Mouse (Mus musculus) monocyte, adult 59 days (primary cell): Measurements from ENCODE around the gene Hoxd9. TPM values are rescaled to one million over a fixed set of nuclear protein-coding genes. Genes with fewer than 3 reads are reported as not detected.

Experiments
- total RNA-seq, 2 experiments: library from RNA; stranded (reverse); gene quantifications; one replicate each; pipeline ENCODE4 v1.2.4; 2023

The Hoxd9 gene
- not detected for total RNA-seq

DNA sequence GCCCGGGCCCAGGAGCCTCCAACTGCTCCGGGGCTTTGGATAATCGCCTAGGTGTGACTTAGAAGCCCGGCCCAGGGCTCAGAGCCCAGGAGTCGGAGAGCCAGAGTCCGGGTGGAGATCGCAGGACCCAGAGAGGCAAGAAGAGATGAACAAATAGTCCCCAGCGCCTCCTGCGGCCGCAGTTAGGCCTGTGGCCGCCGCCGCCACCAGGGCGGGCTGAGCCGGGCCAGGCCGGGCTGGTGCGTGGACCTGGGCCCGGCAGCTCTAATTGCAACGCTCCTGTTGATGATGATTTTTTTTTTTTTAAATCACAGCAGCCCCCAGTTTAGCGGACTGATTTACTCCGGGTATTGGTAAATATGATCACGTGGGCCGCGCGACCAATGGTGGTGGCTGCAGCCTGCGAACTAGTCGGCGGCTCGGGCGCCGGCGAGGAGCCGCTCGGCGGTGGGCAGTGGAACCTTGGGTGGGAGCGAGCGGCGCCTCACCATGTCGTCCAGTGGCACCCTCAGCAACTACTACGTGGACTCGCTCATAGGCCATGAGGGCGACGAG is at the start of gene Hoxd9:
TSS of gene Hoxd9 (plus strand) at position 161 of the 555 bp plus-strand sequence.

DNA sequence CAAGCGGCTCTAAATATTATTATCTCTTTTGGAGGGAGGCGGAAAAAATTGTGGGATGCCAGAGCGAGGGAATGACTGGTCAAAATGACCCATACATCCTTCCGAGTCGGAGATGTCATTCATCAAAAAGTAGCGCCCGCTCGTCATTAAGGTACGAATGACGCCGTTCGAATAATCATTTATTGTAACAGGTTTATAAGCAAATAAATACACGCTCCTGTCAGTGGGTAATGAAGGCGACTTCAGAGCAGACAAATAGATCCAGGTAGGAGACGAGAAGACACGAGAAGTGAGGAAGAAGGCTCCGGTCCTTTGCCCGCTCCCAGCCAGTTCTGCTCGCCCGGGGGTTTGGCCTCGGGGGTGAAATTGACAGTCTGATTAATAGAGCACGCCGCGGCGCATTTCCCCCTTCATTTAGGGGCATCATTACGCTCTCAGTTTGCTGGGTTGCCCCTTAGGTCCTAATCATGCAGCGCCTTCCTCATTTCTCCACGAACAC is 38.0 kb upstream of the Hoxd9 start, which contains the start of gene Evx2:
TSS of gene Evx2 (minus strand) at position 51 of the 499 bp plus-strand sequence.

DNA sequence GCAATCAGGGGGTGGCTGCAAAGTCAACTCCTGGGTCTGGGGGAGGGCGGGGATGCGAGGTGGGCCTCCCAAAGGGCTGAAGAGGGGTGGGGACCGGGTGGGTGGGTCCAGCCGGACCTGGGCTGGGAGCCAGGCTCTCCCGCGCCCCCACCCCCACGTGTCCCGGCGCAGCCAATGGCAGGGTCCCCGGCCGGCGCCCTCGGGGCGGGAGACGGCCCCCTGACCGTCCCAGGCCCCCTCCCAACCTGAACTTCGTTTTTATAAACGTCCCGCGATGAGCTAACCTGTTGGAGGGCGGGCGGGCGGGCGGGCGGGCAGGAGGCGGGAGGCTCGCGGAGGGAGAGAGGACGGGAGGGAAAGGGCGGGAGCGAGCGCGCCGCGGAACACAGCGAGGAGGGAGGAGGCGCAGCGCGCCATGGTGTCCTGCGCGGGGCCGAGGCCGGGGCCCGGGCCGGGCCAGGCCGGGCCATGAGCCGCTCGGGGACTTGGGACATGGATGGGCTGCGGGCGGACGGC is 29.6 kb upstream of the Hoxd9 start, which contains the start of gene Hoxd13:
TSS of gene Hoxd13 (plus strand) at position 469 of the 516 bp plus-strand sequence.

DNA sequence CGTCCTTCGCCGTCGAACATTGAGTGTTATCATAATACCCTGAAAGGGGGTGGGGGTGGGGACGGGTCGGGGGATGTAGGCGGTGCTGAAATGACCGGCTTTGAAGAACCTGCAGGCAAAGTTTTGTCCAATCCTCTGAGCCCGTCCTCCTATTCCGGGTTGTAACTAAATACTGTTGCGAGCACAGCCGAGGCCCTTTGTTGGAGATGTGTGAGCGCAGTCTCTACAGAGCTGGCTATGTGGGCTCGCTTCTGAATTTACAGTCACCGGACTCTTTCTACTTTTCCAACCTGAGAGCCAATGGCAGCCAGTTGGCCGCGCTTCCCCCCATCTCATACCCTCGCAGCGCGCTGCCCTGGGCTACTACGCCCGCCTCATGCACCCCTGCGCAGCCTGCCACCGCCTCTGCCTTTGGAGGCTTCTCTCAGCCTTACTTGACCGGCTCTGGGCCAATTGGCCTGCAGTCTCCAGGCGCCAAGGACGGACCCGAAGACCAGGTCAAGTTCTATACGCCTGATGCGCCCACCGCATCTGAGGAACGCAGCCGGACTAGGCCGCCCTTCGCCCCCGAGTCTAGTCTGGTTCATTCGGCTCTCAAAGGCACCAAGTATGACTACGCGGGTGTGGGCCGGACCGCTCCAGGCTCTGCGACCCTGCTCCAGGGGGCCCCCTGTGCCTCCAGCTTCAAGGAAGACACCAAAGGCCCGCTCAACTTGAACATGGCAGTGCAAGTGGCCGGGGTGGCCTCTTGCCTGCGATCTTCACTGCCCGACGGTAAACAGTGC is 22.5 kb upstream of the Hoxd9 start, which contains the start of gene Hoxd12:
TSS of gene Hoxd12 (plus strand) at position 133 of the 785 bp plus-strand sequence.

DNA sequence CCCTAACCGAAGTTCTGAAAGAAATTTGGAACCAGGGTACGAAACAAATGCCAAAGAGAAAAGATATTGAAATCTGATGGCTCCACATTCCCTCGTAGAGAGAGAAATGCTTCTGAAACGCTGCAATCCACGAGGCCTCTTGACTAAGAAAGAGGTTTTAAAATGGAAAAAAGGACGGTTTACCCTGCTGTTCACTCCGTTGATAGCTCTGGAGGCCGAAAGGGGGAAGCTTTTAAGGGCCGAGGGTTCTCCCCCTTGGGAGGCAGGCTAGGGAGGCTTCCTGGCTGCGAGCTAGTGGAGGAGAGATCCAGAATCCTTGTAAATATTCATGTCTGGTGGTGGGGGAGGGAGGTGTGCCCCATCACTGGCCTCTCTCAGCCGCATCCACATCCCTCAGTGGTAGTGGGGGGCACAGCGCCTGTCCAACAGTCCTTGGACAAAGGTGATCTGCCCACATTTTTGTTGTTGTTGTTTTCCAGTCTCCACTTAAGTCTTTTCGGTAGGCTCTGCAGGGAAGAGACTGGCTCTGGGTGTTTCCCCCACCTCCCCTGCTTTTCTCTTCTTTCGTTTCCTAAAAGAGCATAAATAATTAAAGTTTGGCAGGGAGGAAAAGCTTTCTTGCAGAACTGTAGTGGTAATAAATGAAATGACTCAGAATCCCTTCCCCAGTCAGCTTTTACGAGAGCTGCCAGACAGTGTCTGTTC is 18.5 kb upstream of the Hoxd9 start, which contains the start of gene Hoxd11:
TSS of gene Hoxd11 (plus strand) at position 667 of the 705 bp plus-strand sequence.

DNA sequence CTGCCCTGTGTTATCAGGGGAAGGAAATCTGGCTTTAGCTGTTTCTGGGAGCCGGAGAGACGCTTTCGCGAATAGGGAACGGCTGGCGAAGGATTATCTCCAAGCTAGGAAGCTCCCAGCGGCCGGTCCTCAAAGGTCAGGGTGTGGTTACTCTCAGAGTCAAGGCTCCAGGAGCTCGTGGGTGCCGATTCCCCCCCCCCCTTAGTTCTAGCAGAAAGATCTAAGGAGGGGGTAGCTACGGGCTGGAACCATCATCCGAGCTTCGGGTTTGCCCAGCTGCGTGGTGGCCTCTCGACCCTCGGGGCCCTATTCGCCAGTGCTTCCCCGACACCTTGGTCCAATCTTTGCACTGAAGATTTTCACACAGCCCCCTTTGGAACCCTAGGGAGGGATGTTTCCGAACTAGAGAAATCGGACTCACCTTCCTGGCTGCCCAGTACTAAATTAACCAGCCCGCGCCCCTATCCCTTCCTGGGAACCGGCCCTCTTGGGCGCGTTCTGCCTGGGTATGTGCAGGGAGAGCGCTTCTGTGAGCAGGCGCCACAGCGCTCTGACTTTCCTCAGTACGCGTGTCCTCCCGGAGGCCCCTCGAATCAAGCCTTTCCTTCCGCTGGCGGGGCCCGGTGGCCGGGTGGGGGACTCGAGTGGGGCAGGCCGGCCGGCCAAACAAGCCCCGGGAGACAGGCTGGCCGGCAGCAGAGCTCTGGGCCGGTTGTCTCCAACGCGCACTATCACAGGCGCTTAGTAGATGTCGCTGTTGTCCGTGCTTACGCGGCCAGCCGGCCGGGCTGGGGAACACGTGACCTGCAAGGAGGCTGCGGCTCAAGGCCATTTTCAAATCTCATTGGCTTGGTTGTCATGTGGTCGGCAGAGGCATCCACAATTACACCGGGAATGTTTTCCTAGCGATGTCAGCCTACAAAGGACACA is 6.2 kb upstream of the Hoxd9 start, which contains the start of gene Hoxd10:
TSS of gene Hoxd10 (plus strand) at position 903 of the 930 bp plus-strand sequence.

DNA sequence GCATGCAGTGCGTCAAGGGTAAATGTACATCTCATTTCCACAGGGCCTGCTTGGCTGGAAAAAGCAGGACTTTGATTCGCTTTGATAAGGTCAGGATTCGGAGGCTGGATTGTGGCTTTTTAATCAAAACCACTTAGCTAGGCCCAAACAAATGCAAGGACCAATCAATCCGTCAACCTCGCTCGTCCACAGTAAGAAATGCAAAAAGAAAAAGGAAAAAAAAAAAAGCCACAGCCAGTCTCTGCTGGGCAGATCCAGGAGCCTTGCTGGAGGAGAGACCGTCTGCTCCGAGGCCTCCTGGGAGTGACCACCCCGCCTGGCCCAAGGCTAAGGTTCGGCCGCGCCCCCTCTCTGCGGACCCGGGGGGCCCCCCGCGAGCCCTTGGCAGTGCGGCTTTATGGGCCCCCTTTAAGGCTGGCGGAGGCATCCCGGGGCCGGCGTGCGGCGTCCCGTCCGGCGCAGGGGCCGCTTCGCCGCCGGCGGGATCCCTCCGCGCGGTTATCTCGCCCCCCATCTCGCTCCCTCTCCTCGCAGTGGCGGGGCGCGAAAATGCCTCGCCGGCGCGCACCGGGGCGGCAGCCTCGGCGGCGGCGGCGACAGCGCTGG is 7.0 kb downstream of the Hoxd9 start, which contains the start of gene Hoxd8:
TSS of gene Hoxd8 (plus strand) at position 223 of the 606 bp plus-strand sequence.

DNA sequence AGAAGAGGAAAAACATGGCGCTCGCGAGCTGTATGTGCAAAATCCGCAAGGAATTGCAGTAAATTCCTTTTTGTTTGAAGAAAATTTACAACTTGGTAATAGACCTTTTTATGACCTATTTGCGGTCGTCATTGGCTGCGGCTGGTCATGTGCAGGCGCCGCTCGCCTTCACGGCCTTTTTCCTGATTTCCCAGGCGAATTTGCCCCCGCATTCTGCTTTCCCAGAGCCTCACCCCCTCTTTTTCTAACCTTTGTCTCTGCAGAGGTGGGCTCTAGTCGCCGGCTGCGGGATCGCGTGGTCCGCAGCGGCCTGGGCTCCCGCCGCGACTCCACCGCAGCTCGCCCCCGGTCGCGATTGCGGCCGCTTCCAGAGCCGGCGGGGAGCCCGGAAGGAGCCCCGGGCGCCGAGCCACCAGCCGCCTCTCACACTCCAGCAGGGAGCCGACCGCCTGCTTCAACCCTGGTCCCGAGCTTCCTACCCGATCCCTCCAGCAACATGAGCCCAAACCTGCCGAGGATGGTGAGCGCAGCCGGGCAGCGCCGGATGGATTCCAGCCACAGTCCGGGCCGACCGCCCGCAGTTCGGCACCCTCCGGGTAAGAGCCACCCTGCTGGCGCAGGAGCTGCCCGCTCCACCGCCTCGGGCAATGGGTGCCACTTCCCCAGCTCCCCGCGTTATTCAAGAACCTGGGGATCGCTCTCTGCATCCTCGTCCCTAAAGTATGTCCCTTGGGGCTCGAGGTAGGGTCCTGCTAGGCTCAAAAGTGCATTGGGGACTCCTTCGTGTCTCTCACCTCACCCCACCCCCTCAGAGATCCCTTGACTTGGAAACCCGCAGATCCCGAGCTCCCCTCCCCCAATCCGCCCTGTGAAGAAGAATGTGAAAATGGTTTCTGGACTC is 14.4 kb downstream of the Hoxd9 start, which contains the start of the genes Hoxd3 and Hoxd4:
TSS of gene Hoxd3 (plus strand) at position 207 of the 901 bp plus-strand sequence.
TSS of gene Hoxd4 (plus strand) at position 209 of the 901 bp plus-strand sequence.

DNA sequence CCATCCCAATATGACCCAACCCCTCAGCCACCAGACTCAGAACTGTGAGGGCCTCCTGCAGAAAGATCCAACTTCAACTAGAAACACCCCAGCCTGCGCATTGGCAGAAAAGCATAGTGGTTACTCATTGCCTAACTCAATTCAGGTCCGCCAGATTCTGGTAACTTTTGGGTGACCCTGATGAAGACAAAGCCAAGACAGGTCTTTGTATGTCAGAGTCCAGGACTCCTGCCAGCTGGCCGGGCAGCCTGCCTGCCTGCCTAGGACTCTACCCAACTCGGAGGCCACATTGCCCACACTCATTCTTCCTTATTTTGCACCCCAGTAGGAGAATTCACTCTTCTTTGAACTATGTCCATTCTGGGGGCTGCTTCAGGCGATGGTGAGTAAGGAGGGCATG is 29.0 kb downstream of the Hoxd9 start, which contains the start of gene Gm28230:
TSS of gene Gm28230 (plus strand) at position 178 of the 400 bp plus-strand sequence.

Other genes starting within 250 kb of the Hoxd9 start
- gene Lnpk, start 118.3 kb upstream of the Hoxd9 start, total RNA-seq, result 10 to 100 TPM; 13.2 to 17.2 TPM
- gene Evx2, start 38.2 kb upstream of the Hoxd9 start, total RNA-seq, result not detected
- gene Hoxd13, start 29.4 kb upstream of the Hoxd9 start, total RNA-seq, result not detected
- gene Hoxd12, start 22.7 kb upstream of the Hoxd9 start, total RNA-seq, result not detected
- not detected for gene Hoxd11, start 18.2 kb upstream of the Hoxd9 start, total RNA-seq
- not detected for gene Hoxd10, start 5.8 kb upstream of the Hoxd9 start, total RNA-seq
- gene Hoxd8, start 6.9 kb downstream of the Hoxd9 start, total RNA-seq, result not detected
- gene Hoxd3, start 14.2 kb downstream of the Hoxd9 start, total RNA-seq, result not detected
- gene Hoxd4, start 14.2 kb downstream of the Hoxd9 start, total RNA-seq, result not detected
- not detected for gene Gm28230, start 29.0 kb downstream of the Hoxd9 start, total RNA-seq
- gene Hoxd1, start 65.3 kb downstream of the Hoxd9 start, total RNA-seq, result not detected
- 10 to 100 TPM; 20.9 to 21.2 TPM for gene Mtx2, start 128.1 kb downstream of the Hoxd9 start, total RNA-seq